Mouse (Mus musculus): ENCODE measurements around the gene Tmem273. TPM values are rescaled to one million over a fixed set of nuclear protein-coding genes. Genes with fewer than 3 reads are reported as not detected.

Tmem273 gene
- 0.24 and 2.3 TPM in 2 replicates for polyA plus RNA-seq (2012; ENCODE audit: low replicate concordance)

GRCm38 (mm10) chr14:32785556-32786130 is at the start of gene Tmem273:
Gene Tmem273 (plus strand): TSS chr14:32785963.

GRCm38 (mm10) chr14:32833847-32834246 is 48.1 kb downstream of the Tmem273 start, which contains the start of gene Fam170b:
Gene Fam170b (plus strand): TSS chr14:32833962.

GRCm38 (mm10) chr14:32856681-32857328 is 71.0 kb downstream of the Tmem273 start, which contains the start of gene Vstm4:
Gene Vstm4 (plus strand): TSS chr14:32856756.

Other genes starting within 250 kb of the Tmem273 start
- gene Prrxl1, start 186.6 kb upstream of the Tmem273 start, polyA plus RNA-seq (2012; ENCODE audit: low replicate concordance) = not detected in 2 replicates
- gene 3425401B19Rik, start 100.7 kb upstream of the Tmem273 start, polyA plus RNA-seq (2012; ENCODE audit: low replicate concordance) = 0.74 and 1.2 TPM in 2 replicates
- 0.18 TPM in 1 of 2 replicates, not detected in the other for gene Fam170b, start 48.0 kb downstream of the Tmem273 start, polyA plus RNA-seq (2012; ENCODE audit: low replicate concordance)
- gene Vstm4, start 70.8 kb downstream of the Tmem273 start, polyA plus RNA-seq (2012; ENCODE audit: low replicate concordance) = 0.87 and 1.9 TPM in 2 replicates
- gene Lrrc18, start 205.4 kb downstream of the Tmem273 start, polyA plus RNA-seq (2012; ENCODE audit: low replicate concordance) = not detected in 2 replicates

Data from hematopoietic multipotent progenitor cell, adult 10-12 weeks (in vitro differentiated cells).